25 mouse cellular contexts compared by ENCODE assay signal in the genomic region with DNA sequence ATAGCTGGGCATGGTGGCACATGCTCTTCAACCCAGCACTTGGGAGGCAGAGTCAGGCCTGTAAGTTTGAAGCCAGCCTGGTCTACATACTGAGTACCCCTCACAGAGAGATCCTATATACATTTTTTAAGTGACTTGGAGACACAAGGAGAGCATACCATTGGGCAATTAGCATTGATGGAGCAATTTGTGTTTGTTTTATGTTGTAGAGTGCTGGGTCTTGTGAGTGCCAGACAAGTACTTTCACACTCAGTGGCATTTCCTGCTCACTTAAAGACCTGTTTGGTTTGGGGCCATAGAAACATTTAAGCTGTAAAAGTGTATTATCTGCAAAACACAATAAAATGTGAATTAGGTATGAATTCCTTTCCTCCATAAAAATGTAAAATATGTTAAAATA. TPM values are rescaled to one million over a fixed set of nuclear protein-coding genes. Genes with fewer than 3 reads are reported as not detected.
"Had no signal": no experiment of that assay in that cellular context is flagged by ENCODE, and none has a peak within 500 bp of the region (broad histone marks: within the 10 kb centered on the region; RNA-seq: fewer than 3 reads in every experiment).

No protein-coding gene starts in this region.

- H3K36me3 ChIP-seq: liver, embryonic 13.5 days had no signal

- ATAC-seq: inflammation-experienced regulatory T-cells, adult 6 months had no signal

- DNase-seq: kidney, adult 18-20 months; kidney, adult 9 months; kidney, postnatal 14 days; kidney, postnatal 4 days; layer of hippocampus, adult 9-11 months; liver, embryonic 13.5 days; lung, embryonic 14.5 days; midbrain, embryonic 14.5 days; thymus, adult 18-20 months; thymus, postnatal 36 days had no signal

- H3K27ac ChIP-seq: liver, embryonic 13.5 days had no signal

- H3K4me2 ChIP-seq: liver, embryonic 13.5 days; lung, embryonic 14.5 days; midbrain, embryonic 11.5 days had no signal

- H3K27me3 ChIP-seq: liver, embryonic 13.5 days had no signal

- H3K4me3 ChIP-seq: liver, embryonic 13.5 days had no signal

- H3K9ac ChIP-seq: liver, embryonic 13.5 days; lung, embryonic 14.5 days had no signal

- H3K9me3 ChIP-seq: liver, embryonic 13.5 days had no signal

RNA-seq across cellular contexts. Expression of gene Gm37419, which starts 47.5 kb away (rescaled TPM):
- polyA plus RNA-seq: inflammation-experienced regulatory T-cells, adult 6 months; kidney, embryonic 16.5 days; limb, embryonic 11.5 days; limb, embryonic 14.5 days; liver, adult 2 months; liver, embryonic 13.5 days; liver, embryonic 16.5 days; lung, embryonic 14.5 days; midbrain, embryonic 11.5 days; midbrain, embryonic 14.5 days; midbrain, postnatal 0 days; neural tube, embryonic 11.5 days; neural tube, embryonic 14.5 days; small intestine, adult 2 months; spleen, adult 2 months; stomach, embryonic 16.5 days; testis, adult 2 months; urinary bladder, adult 2 months had no signal
